Mouse (Mus musculus) bone marrow macrophage, adult 2 months (primary cell): ENCODE data around the gene Ctla4. TPM values are rescaled to one million over a fixed set of nuclear protein-coding genes. Genes with fewer than 3 reads are reported as not detected.

Experiments
- H3K27ac ChIP-seq: 2 replicates; pipeline ENCODE4 v1.5.1; 2012; ENCODE audit warnings: low read depth, low read length; ENCODE audit not compliant: insufficient read depth
- H3K4me1 ChIP-seq: 2 replicates; pipeline ENCODE4 v1.6.1; 2012; ENCODE audit warnings: low read length; ENCODE audit not compliant: control insufficient read depth, insufficient read depth
- H3K4me3 ChIP-seq: 2 replicates; pipeline ENCODE4 v1.5.1; 2012; ENCODE audit warnings: mild to moderate bottlenecking, low read length, moderate library complexity; ENCODE audit not compliant: insufficient read depth
- CTCF ChIP-seq: IDR thresholded peaks from 2 replicates; pipeline ENCODE4 v1.5.1; 2012; ENCODE audit warnings: low read depth, mild to moderate bottlenecking, low read length, moderate library complexity
- POLR2A ChIP-seq: IDR thresholded peaks from 2 replicates; pipeline ENCODE4 v1.6.1; 2012; ENCODE audit warnings: mild to moderate bottlenecking, low read depth, low read length, borderline replicate concordance
- polyA plus RNA-seq: library from polyadenylated mRNA; stranded (reverse); fragments of >200 nt; gene quantifications from 2 replicates; pipeline ENCODE4 v1.2.4, GENCODE M21; 2012; ENCODE audit not compliant: missing spikeins, insufficient read depth, insufficient read length

The Ctla4 gene
- polyA plus RNA-seq, 1 experiment: not detected

- peaks cover 18% of the 10 kb centered on the region for H3K4me1 ChIP-seq
- TF ChIP-seq POLR2A (no peak), CTCF (no peak)
- no peak overlapping the region for H3K27ac ChIP-seq
- no peak overlapping the region for H3K4me3 ChIP-seq
These were observed 69.4 kb downstream of the Ctla4 start for GRCm38 (mm10) chr1:60956196-60956595.

GRCm38 (mm10) chr1:60958287-60958686, 71.5 kb downstream of the Ctla4 start:
- Histone ChIP-seq H3K4me3 (no peak overlapping the region), H3K4me1 (peaks cover 15% of the 10 kb centered on the region), H3K27ac (no peak overlapping the region)
- TF ChIP-seq CTCF (no peak), POLR2A (no peak)

GRCm38 (mm10) chr1:60959246-60959645, 72.4 kb downstream of the Ctla4 start:
- Histone ChIP-seq H3K4me3 (no peak overlapping the region), H3K4me1 (peaks cover 9% of the 10 kb centered on the region), H3K27ac (no peak overlapping the region)
- TF ChIP-seq CTCF (no peak), POLR2A (no peak)

- TF ChIP-seq POLR2A (no peak), CTCF (no peak)
- Histone ChIP-seq H3K4me3 (peak overlapping the region; percentile 35), H3K4me1 (peaks cover 7% of the 10 kb centered on the region), H3K27ac (peak overlapping the region; percentile 76)
These were observed 73.7 kb downstream of the Ctla4 start for GRCm38 (mm10) chr1:60960451-60960850.

GRCm38 (mm10) chr1:60961080-60961479, 74.3 kb downstream of the Ctla4 start:
- peak overlapping the region; percentile 19; the same call in 1 of the 2 replicates for H3K4me3 ChIP-seq
- peaks cover 7% of the 10 kb centered on the region for H3K4me1 ChIP-seq
- H3K27ac ChIP-seq: peak overlapping the region; percentile 76
- TF ChIP-seq CTCF: no peak
- no peak for TF ChIP-seq POLR2A

GRCm38 (mm10) chr1:60962095-60962494, 75.3 kb downstream of the Ctla4 start:
- Histone ChIP-seq H3K27ac (no peak overlapping the region), H3K4me3 (no peak overlapping the region), H3K4me1 (peaks cover 7% of the 10 kb centered on the region)
- TF ChIP-seq POLR2A (no peak), CTCF (0 out of 2 replicates have a peak, but pooled peaks have one; percentile 21)

Other genes with a start within 250 kb of the Ctla4 start
- 71.4 and 77.5 TPM in 2 replicates for gene Cd28, start 170.2 kb upstream of the Ctla4 start, polyA plus RNA-seq
- gene Icos, start 90.9 kb downstream of the Ctla4 start, polyA plus RNA-seq: 0.73 and 0.94 TPM in 2 replicates